Mouse (Mus musculus) spleen, adult 18-20 months (tissue): Measurements from ENCODE around the gene S1pr3.

ENCODE experiments used
- DNase-seq, 2 experiments: peaks; one replicate each; pipeline ENCODE4 v3.0.0; 2022; ENCODE audit warnings: mixed read lengths in 2 of 2

The S1pr3 gene

DNA sequence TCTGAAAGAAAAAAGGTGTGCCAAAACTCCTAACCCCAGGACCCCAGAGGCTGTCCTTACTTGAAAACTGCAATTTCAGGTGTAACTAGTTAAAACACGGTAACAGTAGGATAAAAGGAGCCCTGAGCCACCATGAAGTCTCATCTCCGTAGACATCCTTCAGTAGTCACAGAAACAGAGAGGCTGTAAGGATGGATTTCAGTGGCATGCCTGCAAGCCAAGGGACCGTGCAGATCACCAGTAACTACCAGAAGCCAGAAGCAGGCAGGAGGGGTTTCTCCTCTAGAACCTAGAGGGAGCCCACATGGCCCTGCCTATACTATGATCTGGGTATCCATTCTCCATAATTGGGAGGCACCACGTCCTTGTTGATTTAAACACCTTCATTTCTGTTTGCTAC is 55.9 kb downstream of the S1pr3 start:
- DNase-seq: no peak

DNA sequence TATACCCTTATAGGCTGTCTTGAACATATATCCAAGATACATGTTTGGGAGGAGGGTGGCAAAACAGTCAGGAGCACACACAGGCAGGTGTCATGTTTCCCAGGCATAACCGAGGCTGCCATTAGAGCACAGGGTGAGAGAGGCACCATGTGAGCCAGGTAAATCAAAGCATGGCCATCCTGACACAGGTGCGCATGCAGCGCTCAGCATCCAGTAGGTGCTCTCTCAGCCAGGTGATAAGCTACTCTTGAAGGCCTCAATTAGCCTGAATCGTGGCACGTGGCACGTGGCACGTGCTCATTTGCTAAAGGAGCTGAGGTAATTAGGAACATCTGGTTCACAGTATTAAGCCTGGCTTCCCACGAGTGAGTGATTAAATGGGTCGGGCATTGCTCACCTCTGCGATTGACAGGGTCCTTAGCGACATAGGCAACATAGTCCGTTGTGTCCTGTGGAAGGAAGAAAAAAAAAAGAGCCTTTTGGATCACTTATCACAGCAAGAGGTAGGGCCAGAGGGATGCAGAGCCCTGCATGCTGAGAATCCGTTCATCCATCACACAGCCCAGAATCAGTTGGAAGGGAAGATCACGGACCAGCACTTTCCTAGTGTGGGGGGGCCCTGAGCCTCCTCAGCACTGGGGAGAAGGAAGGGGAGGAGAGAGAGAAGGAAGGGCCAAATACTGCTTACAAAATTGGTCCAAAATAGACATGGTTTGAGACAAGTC is 57.8 kb downstream of the S1pr3 start:
- DNase-seq: no peak

DNA sequence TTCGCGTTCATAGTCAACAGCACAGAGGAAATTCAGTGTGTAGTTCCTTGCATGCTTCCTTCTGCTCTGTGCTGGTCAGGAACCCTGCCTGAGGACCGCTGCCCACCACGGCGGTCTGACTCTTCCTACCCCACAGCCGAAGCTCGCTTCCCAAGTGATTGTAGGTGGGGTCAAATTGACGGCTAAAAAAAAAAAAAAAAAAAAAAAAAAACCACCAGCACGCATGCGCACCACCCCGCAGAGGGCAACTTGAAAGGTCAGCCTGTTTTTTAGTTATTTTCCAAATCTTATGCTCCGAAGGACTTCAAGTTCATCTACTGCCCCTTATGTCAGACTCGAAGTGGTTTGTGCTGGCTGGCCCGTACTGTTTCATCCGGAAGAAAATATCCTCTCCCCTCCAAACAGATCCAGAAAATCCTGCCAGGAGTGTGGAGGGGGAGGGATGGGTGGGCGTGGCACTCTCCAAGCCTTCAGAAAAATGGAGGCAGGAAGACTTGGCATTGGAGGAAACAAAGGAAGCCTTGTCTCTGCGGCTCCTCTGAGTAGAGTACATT is 60.3 kb downstream of the S1pr3 start:
- DNase-seq: no peak
